Mouse (Mus musculus): ENCODE data around the gene Ddb1. TPM values are rescaled to one million over a fixed set of nuclear protein-coding genes. Genes with fewer than 3 reads are reported as not detected.

The Ddb1 gene
- polyA plus RNA-seq, 1 experiment, result 103 TPM

DNA sequence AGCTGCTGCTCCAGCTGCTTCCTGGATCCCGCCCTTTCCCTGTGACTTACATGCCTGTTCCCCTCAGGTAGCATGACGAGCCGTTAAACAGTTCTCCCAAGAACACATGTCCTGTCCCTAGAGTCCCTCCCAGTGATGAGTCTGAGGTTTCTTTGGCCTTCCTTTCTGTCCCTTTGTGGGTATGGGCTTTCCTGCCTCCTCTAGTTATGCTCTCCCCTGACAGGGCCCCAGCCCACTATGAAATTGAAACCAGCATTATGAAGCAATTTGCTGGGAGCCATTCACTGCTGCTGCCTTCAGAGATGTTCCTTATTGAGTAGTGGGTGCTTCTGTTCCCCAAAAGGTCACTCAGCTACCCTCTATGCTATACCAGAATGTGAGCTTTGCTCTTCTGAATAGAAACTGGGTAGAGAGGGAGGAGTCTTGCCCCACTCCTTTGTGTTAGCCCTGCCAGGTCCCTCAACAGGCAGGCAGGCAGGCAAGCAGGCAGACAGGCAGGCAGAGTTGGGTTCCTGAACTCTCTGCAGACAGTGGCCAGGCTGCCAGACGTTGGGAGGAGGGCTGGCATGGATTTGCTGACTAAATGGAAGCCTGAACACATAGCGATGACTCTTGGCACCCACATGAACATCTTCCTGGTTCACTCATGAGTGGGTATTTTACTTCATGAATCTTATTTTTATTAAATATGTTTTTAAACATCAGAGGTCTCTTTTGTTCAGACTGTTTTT is 15.8 kb upstream of the Ddb1 start:
- no peak overlapping the region for H3K27ac ChIP-seq (ENCODE audit: insufficient read depth, low read depth, low read length)
- peaks cover 9% of the 10 kb centered on the region for H3K4me1 ChIP-seq (ENCODE audit: control insufficient read depth, insufficient read depth, low read length)
- no peak overlapping the region for H3K4me3 ChIP-seq (ENCODE audit: insufficient read depth, low read length)
- TF ChIP-seq CTCF (IDR thresholded peaks at IDR 0.05; ENCODE audit: low read depth, low read length), result no peak
- no peak for TF ChIP-seq POLR2A (IDR thresholded peaks at IDR 0.05; ENCODE audit: borderline replicate concordance, low read depth, low read length)

GRCm38 (mm10) chr19:10590301-10590700 is 14.8 kb upstream of the Ddb1 start:
- H3K4me1 ChIP-seq (ENCODE audit: control insufficient read depth, insufficient read depth, low read length), result peaks cover 9% of the 10 kb centered on the region
- TF ChIP-seq CTCF (IDR thresholded peaks at IDR 0.05; ENCODE audit: low read depth, low read length) (no peak), POLR2A (IDR thresholded peaks at IDR 0.05; ENCODE audit: borderline replicate concordance, low read depth, low read length) (no peak)
- no peak overlapping the region for H3K4me3 ChIP-seq (ENCODE audit: insufficient read depth, low read length)
- H3K27ac ChIP-seq (ENCODE audit: insufficient read depth, low read depth, low read length), result no peak overlapping the region

DNA sequence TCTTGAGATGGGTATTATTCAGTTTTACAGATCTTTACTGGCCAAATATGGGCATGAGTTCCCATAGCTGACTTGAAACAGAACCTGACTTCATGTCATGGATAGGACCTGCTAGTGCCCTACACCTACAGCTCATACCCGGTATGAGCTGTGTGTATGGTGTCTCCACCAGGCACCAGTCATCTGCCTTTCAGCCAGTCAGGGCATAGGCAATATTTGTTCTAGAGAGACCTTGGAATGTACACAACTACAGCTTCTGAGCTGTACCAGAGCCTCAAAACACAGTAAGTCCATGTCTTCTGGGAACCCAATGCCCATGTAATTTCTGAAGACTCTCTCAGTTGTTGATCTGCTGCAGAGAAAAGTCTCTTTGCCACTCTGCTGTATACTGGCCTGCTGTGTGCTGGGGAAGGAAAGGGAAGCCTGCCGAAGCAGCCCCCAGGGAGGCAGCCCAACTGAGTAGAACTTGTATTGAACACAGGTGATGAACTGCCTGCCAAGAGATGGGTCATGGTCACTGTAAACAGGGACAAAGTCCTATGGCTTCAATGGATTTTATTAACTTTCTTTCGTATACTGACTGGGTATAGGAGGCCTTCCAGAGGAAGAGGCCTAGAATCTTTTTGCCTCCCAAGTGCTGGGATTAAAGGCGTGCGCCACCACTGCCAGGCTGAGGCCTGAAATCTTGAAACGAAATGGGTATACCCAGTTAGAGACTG is 13.3 kb upstream of the Ddb1 start:
- no peak for TF ChIP-seq POLR2A (IDR thresholded peaks at IDR 0.05; ENCODE audit: borderline replicate concordance, low read depth, low read length)
- no peak for TF ChIP-seq CTCF (IDR thresholded peaks at IDR 0.05; ENCODE audit: low read depth, low read length)
- Histone ChIP-seq H3K4me3 (ENCODE audit: insufficient read depth, low read length) (no peak overlapping the region), H3K27ac (ENCODE audit: insufficient read depth, low read depth, low read length) (no peak overlapping the region), H3K4me1 (ENCODE audit: control insufficient read depth, insufficient read depth, low read length) (peaks cover 9% of the 10 kb centered on the region)

DNA sequence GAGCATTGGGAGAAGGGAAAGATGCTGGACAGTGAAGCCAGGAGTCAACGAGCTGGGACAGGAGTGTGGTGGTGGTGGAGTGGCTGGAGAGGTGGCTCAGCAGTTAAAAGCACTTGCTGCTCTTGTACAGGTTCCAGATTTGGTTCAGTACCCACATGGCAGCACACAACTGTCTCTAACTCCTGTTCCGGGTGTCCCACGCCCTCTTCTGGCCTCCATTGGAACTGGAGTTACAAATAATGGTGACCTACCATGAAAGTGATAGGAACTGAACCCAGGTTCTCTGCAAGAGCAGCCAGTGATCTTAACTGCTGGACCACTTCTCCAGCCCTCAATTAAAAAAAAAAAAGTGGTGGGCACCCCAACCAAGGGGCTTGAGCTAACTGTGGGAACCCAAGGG is 6.9 kb upstream of the Ddb1 start:
- peaks cover 16% of the 10 kb centered on the region for H3K4me1 ChIP-seq (ENCODE audit: control insufficient read depth, insufficient read depth, low read length)
- H3K27ac ChIP-seq (ENCODE audit: insufficient read depth, low read depth, low read length), result no peak overlapping the region
- no peak overlapping the region for H3K4me3 ChIP-seq (ENCODE audit: insufficient read depth, low read length)
- peak; percentile 46; the same call in 1 of the 2 replicates for TF ChIP-seq CTCF (IDR thresholded peaks at IDR 0.05; ENCODE audit: low read depth, low read length)
- TF ChIP-seq POLR2A (IDR thresholded peaks at IDR 0.05; ENCODE audit: borderline replicate concordance, low read depth, low read length), result no peak

DNA sequence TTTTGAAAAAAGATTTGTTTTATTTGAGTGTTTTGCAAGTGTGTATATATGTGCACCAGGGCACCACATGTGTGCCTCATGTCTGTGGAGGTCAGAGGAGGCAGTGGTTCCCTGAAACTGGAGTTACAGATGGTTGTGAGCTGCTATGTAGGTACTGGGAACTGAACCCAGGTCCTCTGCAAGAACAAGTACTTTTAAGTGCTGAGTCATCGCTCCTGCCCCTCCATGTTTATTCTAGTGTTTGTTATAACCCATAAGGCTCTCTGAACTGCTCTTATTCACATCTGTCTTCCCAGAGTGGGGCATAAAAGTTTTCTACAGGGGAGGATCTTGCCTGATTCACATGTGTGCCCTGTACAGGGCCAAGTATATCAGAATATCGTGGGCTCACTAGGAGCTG is 5.5 kb upstream of the Ddb1 start:
- H3K4me1 ChIP-seq (ENCODE audit: control insufficient read depth, insufficient read depth, low read length), result peaks cover 21% of the 10 kb centered on the region
- no peak overlapping the region for H3K27ac ChIP-seq (ENCODE audit: insufficient read depth, low read depth, low read length)
- H3K4me3 ChIP-seq (ENCODE audit: insufficient read depth, low read length), result no peak overlapping the region
- TF ChIP-seq CTCF (IDR thresholded peaks at IDR 0.05; ENCODE audit: low read depth, low read length), result no peak
- TF ChIP-seq POLR2A (IDR thresholded peaks at IDR 0.05; ENCODE audit: borderline replicate concordance, low read depth, low read length), result no peak

GRCm38 (mm10) chr19:10602247-10602769 is 2.8 kb upstream of the Ddb1 start:
- H3K27ac ChIP-seq (ENCODE audit: insufficient read depth, low read depth, low read length), result peak overlapping the region; percentile 49
- peak overlapping the region; percentile 33 for H3K4me3 ChIP-seq (ENCODE audit: insufficient read depth, low read length)
- H3K4me1 ChIP-seq (ENCODE audit: control insufficient read depth, insufficient read depth, low read length), result peaks cover 28% of the 10 kb centered on the region
- no peak for TF ChIP-seq CTCF (IDR thresholded peaks at IDR 0.05; ENCODE audit: low read depth, low read length)
- TF ChIP-seq POLR2A (IDR thresholded peaks at IDR 0.05; ENCODE audit: borderline replicate concordance, low read depth, low read length), result no peak

GRCm38 (mm10) chr19:10602787-10603186 is 2.3 kb upstream of the Ddb1 start:
- no peak for TF ChIP-seq POLR2A (IDR thresholded peaks at IDR 0.05; ENCODE audit: borderline replicate concordance, low read depth, low read length)
- peak; percentile 62 for TF ChIP-seq CTCF (IDR thresholded peaks at IDR 0.05; ENCODE audit: low read depth, low read length)
- peak overlapping the region; percentile 49 for H3K27ac ChIP-seq (ENCODE audit: insufficient read depth, low read depth, low read length)
- H3K4me3 ChIP-seq (ENCODE audit: insufficient read depth, low read length), result peak overlapping the region; percentile 33
- peaks cover 29% of the 10 kb centered on the region for H3K4me1 ChIP-seq (ENCODE audit: control insufficient read depth, insufficient read depth, low read length)

GRCm38 (mm10) chr19:10603660-10604523 is 1.2 kb upstream of the Ddb1 start:
- Histone ChIP-seq H3K27ac (ENCODE audit: insufficient read depth, low read depth, low read length) (no peak overlapping the region), H3K4me1 (ENCODE audit: control insufficient read depth, insufficient read depth, low read length) (peaks cover 31% of the 10 kb centered on the region), H3K4me3 (ENCODE audit: insufficient read depth, low read length) (no peak overlapping the region)
- TF ChIP-seq POLR2A (IDR thresholded peaks at IDR 0.05; ENCODE audit: borderline replicate concordance, low read depth, low read length) (no peak), CTCF (IDR thresholded peaks at IDR 0.05; ENCODE audit: low read depth, low read length) (no peak)

DNA sequence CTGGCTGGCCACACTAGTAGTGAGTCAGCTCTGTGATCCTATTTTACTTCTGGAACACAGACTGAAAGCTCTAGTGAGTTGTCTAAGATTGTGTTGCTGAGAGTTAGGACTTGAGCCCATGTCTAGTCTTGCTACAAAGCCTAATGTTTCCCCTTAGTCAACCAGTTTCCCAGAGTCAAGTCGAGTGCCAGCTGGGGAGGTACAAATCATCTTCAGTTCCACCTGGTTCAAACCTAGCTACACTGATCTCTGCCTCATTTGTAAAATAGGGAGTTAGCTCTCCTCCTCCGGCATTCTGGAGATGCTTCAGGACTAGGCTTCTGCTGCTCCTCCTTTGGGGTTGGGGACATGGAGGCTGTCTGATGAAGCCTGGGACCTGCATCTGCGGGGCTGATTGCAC is 593 bp upstream of the Ddb1 start:
- no peak for TF ChIP-seq CTCF (IDR thresholded peaks at IDR 0.05; ENCODE audit: low read depth, low read length)
- no peak for TF ChIP-seq POLR2A (IDR thresholded peaks at IDR 0.05; ENCODE audit: borderline replicate concordance, low read depth, low read length)
- H3K27ac ChIP-seq (ENCODE audit: insufficient read depth, low read depth, low read length), result peak overlapping the region; percentile 67
- peak overlapping the region; percentile 96 for H3K4me3 ChIP-seq (ENCODE audit: insufficient read depth, low read length)
- H3K4me1 ChIP-seq (ENCODE audit: control insufficient read depth, insufficient read depth, low read length), result peaks cover 31% of the 10 kb centered on the region
